Mouse (Mus musculus): ENCODE measurements around the gene Olfr1085.
"Not testable (repeated sequence)": the region's sequence is repeated elsewhere in the genome, so short reads cannot be mapped to it uniquely, and the experiment has no call there.

The Olfr1085 gene

DNA sequence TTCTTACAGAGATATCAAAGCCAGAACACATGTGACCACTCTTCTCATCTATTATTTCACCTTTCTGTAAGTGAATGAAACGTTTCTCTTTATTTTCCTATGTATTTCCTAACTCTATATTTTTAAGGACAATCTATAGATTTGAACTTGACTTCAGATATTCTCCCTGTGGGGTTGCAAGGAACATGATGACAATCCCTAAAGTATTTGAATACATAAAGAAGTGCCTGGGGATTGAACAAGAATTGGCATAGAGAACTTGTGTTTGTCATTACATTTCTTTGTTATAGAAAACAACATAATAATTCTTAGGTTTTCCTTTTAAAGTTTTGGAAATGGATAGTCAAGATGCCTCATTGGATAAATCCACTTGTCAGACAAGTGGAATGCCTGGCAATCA lies at the start of gene Olfr1085:
Gene Olfr1085 (minus strand): TSS at position 101 of the 400 bp plus-strand sequence.
- DNase-seq (ENCODE audit: low read depth, low spot score): no peak

DNA sequence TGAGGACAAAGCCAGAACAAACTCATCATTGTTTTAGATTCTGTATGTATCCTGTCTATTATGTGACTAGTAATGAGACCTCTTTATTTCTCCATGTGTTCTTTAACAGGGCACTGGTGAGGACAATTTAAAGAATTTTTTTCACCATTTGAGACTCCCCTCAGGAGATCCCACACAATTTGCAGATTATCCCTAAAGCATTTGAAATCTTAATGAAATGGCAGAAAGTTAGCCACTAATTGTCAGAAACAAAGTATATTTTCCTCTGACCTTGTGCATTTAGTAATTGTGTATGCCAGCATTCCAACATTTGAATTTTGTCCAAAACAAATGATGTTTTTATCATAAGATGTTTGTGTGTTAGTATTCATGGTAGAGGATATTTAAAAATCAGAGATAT lies 36.5 kb upstream of the Olfr1085 start, which contains the start of gene Olfr1087:
Gene Olfr1087 (minus strand): TSS at position 101 of the 400 bp plus-strand sequence.
- no peak for DNase-seq (ENCODE audit: low read depth, low spot score)

DNA sequence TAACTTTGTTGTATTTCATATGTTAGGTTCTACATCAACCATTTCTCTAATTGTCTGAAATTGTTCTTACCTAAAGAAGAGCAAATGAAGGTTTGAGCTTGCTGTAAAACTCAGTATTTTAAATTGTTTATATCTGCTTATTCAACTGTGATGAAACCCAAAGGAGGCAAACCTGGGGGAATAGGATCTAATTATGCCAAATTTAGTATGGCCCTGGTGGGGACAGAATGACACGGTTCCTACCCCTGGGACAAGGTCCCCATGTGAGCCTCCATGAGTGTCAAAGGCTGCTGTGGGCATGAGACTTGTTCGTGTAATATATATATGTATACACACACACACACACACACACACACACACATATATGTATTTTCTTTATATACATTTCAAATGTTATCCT lies 18.2 kb upstream of the Olfr1085 start, which contains the start of gene Olfr1086:
Gene Olfr1086 (minus strand): TSS at position 101 of the 400 bp plus-strand sequence.
- DNase-seq (ENCODE audit: low read depth, low spot score): no peak

DNA sequence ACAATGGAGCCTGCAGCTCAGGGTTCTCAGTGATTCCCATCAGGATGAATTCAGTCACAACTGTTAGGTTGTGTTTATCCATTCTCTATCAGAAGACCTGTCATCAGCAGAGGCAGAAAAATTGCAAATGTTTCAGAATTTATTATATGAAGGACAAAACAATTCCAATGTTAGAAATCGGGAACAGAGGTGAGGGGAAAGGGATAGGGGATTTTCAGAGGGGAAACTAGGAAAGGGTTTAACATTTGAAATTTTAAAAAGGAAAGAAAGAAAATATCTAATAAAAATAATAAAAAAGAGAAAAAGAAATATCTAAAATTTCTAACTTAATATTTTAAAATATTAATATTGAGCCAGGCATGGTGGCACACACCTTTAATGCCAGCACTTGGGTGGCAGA lies 22.2 kb downstream of the Olfr1085 start, which contains the start of gene Olfr1084:
Gene Olfr1084 (minus strand): TSS at position 101 of the 400 bp plus-strand sequence.
- DNase-seq (ENCODE audit: low read depth, low spot score): not testable (repeated sequence)

Measured in c-Kit-negative CD71-positive TER-119-positive erythroid progenitor cells, embryonic 14.5 days (primary cell).